Mouse (Mus musculus) left cerebral cortex, adult 18-20 months (tissue): ENCODE results near the gene Pum2. TPM values are rescaled to one million over a fixed set of nuclear protein-coding genes. Genes with fewer than 3 reads are reported as not detected.
"Not testable (repeated sequence)": the region's sequence is repeated elsewhere in the genome, so short reads cannot be mapped to it uniquely, and the experiment has no call there.

Experiments
- DNase-seq, 2 experiments: peaks; one replicate each; pipeline ENCODE4 v3.0.0; 2021 to 2022; ENCODE audit warnings: low spot score in 2 of 2, mixed read lengths in 1 of 2
- total RNA-seq, 2 experiments: library from RNA; stranded (reverse); gene quantifications; 2 replicates each; pipeline ENCODE4 v1.2.3; 2021

The Pum2 gene
- total RNA-seq, 2 experiments from 2014 or later = 190 to 219 TPM

- no peak for DNase-seq
Observed at GRCm38 (mm10) chr12:8667473-8668255, 6.3 kb upstream of the Pum2 start.

- DNase-seq = no peak
Observed at GRCm38 (mm10) chr12:8669421-8669820, 4.5 kb upstream of the Pum2 start.

- no peak for DNase-seq
Observed at GRCm38 (mm10) chr12:8669846-8670245, 4.1 kb upstream of the Pum2 start.

- DNase-seq = no peak
Observed at GRCm38 (mm10) chr12:8673121-8673973, 587 bp upstream of the Pum2 start.

- DNase-seq = peak; percentile 32 to 47
Observed at GRCm38 (mm10) chr12:8674377-8674864, 487 bp downstream of the Pum2 start.

GRCm38 (mm10) chr12:8674891-8675341 lies 982 bp downstream of the Pum2 start:
- no peak for DNase-seq

- no peak for DNase-seq
Observed at GRCm38 (mm10) chr12:8675361-8675760, 1.4 kb downstream of the Pum2 start.

- DNase-seq = no peak
Observed at GRCm38 (mm10) chr12:8676341-8676740, 2.4 kb downstream of the Pum2 start.

GRCm38 (mm10) chr12:8677926-8678325 lies 4.0 kb downstream of the Pum2 start:
- no peak for DNase-seq

- no peak for DNase-seq
Observed at GRCm38 (mm10) chr12:8684200-8684599, 10.3 kb downstream of the Pum2 start.

GRCm38 (mm10) chr12:8685036-8685435 lies 11.1 kb downstream of the Pum2 start:
- no peak for DNase-seq

- not testable (repeated sequence) for DNase-seq
Observed at GRCm38 (mm10) chr12:8689882-8690281, 15.9 kb downstream of the Pum2 start.

- DNase-seq = peak; percentile 30 to 43
Observed at GRCm38 (mm10) chr12:8698895-8699294, 25.0 kb downstream of the Pum2 start.

GRCm38 (mm10) chr12:8703988-8704387 lies 30.1 kb downstream of the Pum2 start:
- DNase-seq = no peak

GRCm38 (mm10) chr12:8708876-8709275 lies 34.9 kb downstream of the Pum2 start:
- no peak for DNase-seq

GRCm38 (mm10) chr12:8712665-8713064 lies 38.7 kb downstream of the Pum2 start:
- no peak for DNase-seq

- DNase-seq = no peak
Observed at GRCm38 (mm10) chr12:8716093-8716492, 42.2 kb downstream of the Pum2 start.

- DNase-seq = no peak
Observed at GRCm38 (mm10) chr12:8726890-8727289, 53.0 kb downstream of the Pum2 start.

GRCm38 (mm10) chr12:8728739-8729138 lies 54.8 kb downstream of the Pum2 start:
- no peak for DNase-seq

GRCm38 (mm10) chr12:8753654-8754053 lies 79.7 kb downstream of the Pum2 start:
- no peak for DNase-seq

GRCm38 (mm10) chr12:8754116-8754515 lies 80.2 kb downstream of the Pum2 start:
- DNase-seq = peak; percentile 29 to 31

- DNase-seq = peak in 1 of 2 experiments; percentile 0
Observed at GRCm38 (mm10) chr12:8758029-8758428, 84.1 kb downstream of the Pum2 start.
